Mouse (Mus musculus) liver, postnatal 0 days (tissue): Measurements from ENCODE around the gene Tnik. TPM values are rescaled to one million over a fixed set of nuclear protein-coding genes. Genes with fewer than 3 reads are reported as not detected.

ENCODE experiments used
- ATAC-seq: fragments of 200-750 bp; cut with Nextera tagmentation; 2 replicates; pipeline ENCODE4 v1.8.0; 2017; ENCODE audit warnings: mild to moderate bottlenecking, moderate library complexity
- DNase-seq: peaks from one replicate; pipeline ENCODE4 v3.0.0-alpha.2; 2016
- H3K27ac ChIP-seq: fragments of 300-500 bp; sonication (generic); 2 replicates; pipeline ENCODE4 v1.5.1; 2014; ENCODE audit warnings: antibody characterized with exemption, moderate library complexity, mild to moderate bottlenecking, low read depth
- H3K27me3 ChIP-seq: fragments of 300-500 bp; sonication (generic); 2 replicates; pipeline ENCODE4 v1.6.1; 2014; ENCODE audit warnings: low read length, control low read depth, mixed read lengths; ENCODE audit not compliant: insufficient read depth
- H3K36me3 ChIP-seq: fragments of 300-500 bp; sonication (generic); replicated peaks from 2 replicates; pipeline ENCODE4 v1.6.1; 2014; ENCODE audit warnings: mild to moderate bottlenecking, control low read depth, low read length, moderate library complexity, mixed read lengths; ENCODE audit not compliant: insufficient read depth
- H3K4me1 ChIP-seq: fragments of 300-500 bp; sonication (generic); 2 replicates; pipeline ENCODE4 v1.6.1; 2014; ENCODE audit warnings: antibody characterized with exemption, mild to moderate bottlenecking, control low read depth; ENCODE audit not compliant: insufficient read depth
- H3K4me2 ChIP-seq: fragments of 300-500 bp; sonication (generic); 2 replicates; pipeline ENCODE4 v1.6.1; 2014; ENCODE audit warnings: low read depth, mild to moderate bottlenecking, low read length, moderate library complexity, mixed read lengths
- H3K4me3 ChIP-seq: fragments of 300-500 bp; sonication (generic); 2 replicates; pipeline ENCODE4 v1.5.1; 2014; ENCODE audit warnings: low read depth, low read length
- H3K9ac ChIP-seq: fragments of 300-500 bp; sonication (generic); replicated peaks from 2 replicates; pipeline ENCODE4 v1.6.1; 2014; ENCODE audit warnings: mild to moderate bottlenecking, moderate library complexity
- H3K9me3 ChIP-seq: fragments of 300-500 bp; sonication (generic); 2 replicates; pipeline ENCODE4 v1.6.1; 2016; ENCODE audit warnings: mild to moderate bottlenecking, control low read depth, low read length, mixed read lengths
- CTCF ChIP-seq: sonication (generic); IDR thresholded peaks from 2 replicates; pipeline ENCODE4 v1.5.1; 2016; ENCODE audit warnings: antibody characterized with exemption, low read depth
- EP300 ChIP-seq: IDR thresholded peaks from 2 replicates; pipeline ENCODE4 v1.6.1; 2016; ENCODE audit warnings: antibody characterized with exemption, low read depth, mild to moderate bottlenecking
- WGBS: fragments of 180-500 bp; shearing (Covaris S2); extraction: QIAGEN DNeasy Blood & Tissue Kit; methylation state at CpG from one replicate; pipeline ENCODE4 v1.1.7; 2014; ENCODE audit not compliant: insufficient replicate concordance; 5-methylcytosine and 5-hydroxymethylcytosine counted together
- polyA plus RNA-seq: library from polyadenylated mRNA; unstranded; fragments of >200 nt; fragmentation: Nextera tagmentation; extraction: Ambion mirVana; gene quantifications from 2 replicates; pipeline ENCODE4 v1.2.1, GENCODE M21; 2015

Tnik gene
- polyA plus RNA-seq, 1 experiment from 2014 or later: 1.0 TPM

DNA sequence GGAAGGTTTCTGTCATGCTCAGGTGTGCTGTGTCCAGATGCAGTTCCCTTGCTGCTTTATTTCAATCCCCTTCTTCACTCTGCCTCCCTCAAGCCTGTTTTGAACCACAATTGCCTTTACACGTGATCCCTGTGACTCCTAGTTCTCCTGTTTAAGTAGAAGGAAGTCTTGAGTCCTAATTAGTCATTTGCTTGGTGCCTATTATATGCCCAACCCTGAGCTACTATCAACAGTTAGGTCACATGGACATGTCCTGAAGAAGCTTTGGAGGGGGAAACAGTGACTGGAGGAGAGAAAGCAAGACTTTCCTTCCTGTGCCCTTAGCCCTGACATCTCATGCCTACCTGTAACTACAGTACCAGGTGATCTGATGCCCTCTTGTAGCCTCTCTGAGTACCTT lies 210.4 kb downstream of the Tnik start:
- WGBS: 45% methylated on average over 1 of the region's 1 CpGs
- Histone ChIP-seq H3K36me3 (no peaks in the 10 kb centered on the region), H3K4me3 (no peak overlapping the region), H3K9me3 (no peaks in the 10 kb centered on the region), H3K27ac (no peak overlapping the region), H3K9ac (no peak overlapping the region), H3K27me3 (no peaks in the 10 kb centered on the region), H3K4me1 (no peaks in the 10 kb centered on the region), H3K4me2 (no peak overlapping the region)
- ATAC-seq: no peak
- no peak for TF ChIP-seq CTCF
- TF ChIP-seq EP300: no peak
- no peak for DNase-seq

DNA sequence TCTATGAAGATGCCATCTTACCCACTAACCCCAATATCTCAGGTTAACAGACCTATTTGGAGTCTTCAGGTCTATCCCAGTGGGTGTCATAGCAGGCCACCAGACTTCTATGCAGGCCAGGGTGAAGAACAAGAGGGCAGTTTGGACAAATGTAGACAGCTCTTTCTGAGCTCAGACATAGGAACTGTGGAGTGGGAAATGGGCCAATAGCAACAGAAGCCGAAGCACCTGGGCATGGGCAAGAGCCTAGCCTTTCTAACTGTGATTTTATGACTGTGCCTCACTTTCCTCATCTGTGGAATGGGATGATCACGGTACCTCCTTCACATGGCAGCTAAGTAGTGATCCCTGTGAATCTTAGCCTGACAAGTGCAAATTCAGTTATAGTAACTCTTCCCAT lies 214.4 kb downstream of the Tnik start:
- Histone ChIP-seq H3K36me3 (no peaks in the 10 kb centered on the region), H3K9ac (no peak overlapping the region), H3K9me3 (no peaks in the 10 kb centered on the region), H3K27me3 (no peaks in the 10 kb centered on the region), H3K27ac (no peak overlapping the region), H3K4me1 (no peaks in the 10 kb centered on the region), H3K4me2 (no peak overlapping the region), H3K4me3 (no peak overlapping the region)
- ATAC-seq (no peak), DNase-seq (no peak)
- 82% methylated on average over 2 of the region's 2 CpGs for WGBS
- TF ChIP-seq EP300: no peak
- TF ChIP-seq CTCF: no peak

DNA sequence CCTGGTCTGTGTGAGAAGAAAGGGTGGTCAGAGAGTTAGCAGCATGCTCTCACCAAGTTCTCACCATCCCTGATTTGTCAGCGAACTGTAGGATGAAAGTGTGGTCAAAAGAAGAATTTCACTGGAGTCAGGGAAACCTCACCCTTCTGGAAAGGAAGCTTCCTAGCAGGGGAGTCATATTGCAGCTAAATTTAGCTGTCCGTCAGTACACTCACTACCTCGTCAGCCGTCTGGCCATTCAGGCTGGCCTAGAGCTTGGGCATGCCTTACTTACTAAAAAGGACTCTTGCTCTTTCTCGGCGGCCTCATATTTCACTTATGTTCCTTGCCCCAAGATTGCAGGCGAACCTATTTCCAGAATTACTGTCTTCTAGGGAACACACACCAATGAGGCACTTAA lies 222.7 kb downstream of the Tnik start:
- no peak overlapping the region for H3K27ac ChIP-seq
- TF ChIP-seq CTCF (no peak), EP300 (no peak)
- H3K9me3 ChIP-seq: no peaks in the 10 kb centered on the region
- H3K36me3 ChIP-seq: no peaks in the 10 kb centered on the region
- H3K9ac ChIP-seq: no peak overlapping the region
- no peak overlapping the region for H3K4me2 ChIP-seq
- ATAC-seq (no peak), DNase-seq (no peak)
- no peaks in the 10 kb centered on the region for H3K4me1 ChIP-seq
- H3K4me3 ChIP-seq: no peak overlapping the region
- WGBS: 75% methylated on average over 7 of the region's 7 CpGs
- no peaks in the 10 kb centered on the region for H3K27me3 ChIP-seq

DNA sequence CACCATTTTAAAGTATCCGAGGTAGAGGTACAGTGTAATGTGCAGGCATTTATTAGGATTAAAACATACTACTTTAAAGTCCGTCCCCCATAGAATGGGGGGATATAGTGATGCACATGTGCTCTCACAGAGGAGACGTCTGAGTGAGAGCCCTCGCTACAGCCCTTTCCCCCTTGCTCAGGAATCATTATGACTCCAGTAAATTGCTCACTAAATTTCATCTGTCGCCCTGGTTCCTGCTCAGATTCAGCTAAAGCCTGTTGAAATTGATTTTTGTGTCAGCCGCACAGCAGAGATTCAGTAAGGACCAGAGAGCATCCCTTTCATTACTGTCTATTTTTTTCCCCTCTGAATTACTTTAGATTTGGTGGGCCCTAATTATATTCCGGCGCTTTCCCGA lies 224.4 kb downstream of the Tnik start:
- no peak overlapping the region for H3K27ac ChIP-seq
- H3K27me3 ChIP-seq: no peaks in the 10 kb centered on the region
- ATAC-seq: no peak
- TF ChIP-seq CTCF: no peak
- TF ChIP-seq EP300: no peak
- H3K9ac ChIP-seq: no peak overlapping the region
- H3K4me1 ChIP-seq: no peaks in the 10 kb centered on the region
- 78% methylated on average over 9 of the region's 9 CpGs for WGBS
- no peaks in the 10 kb centered on the region for H3K36me3 ChIP-seq
- H3K9me3 ChIP-seq: no peaks in the 10 kb centered on the region
- no peak overlapping the region for H3K4me2 ChIP-seq
- no peak overlapping the region for H3K4me3 ChIP-seq
- no peak for DNase-seq

DNA sequence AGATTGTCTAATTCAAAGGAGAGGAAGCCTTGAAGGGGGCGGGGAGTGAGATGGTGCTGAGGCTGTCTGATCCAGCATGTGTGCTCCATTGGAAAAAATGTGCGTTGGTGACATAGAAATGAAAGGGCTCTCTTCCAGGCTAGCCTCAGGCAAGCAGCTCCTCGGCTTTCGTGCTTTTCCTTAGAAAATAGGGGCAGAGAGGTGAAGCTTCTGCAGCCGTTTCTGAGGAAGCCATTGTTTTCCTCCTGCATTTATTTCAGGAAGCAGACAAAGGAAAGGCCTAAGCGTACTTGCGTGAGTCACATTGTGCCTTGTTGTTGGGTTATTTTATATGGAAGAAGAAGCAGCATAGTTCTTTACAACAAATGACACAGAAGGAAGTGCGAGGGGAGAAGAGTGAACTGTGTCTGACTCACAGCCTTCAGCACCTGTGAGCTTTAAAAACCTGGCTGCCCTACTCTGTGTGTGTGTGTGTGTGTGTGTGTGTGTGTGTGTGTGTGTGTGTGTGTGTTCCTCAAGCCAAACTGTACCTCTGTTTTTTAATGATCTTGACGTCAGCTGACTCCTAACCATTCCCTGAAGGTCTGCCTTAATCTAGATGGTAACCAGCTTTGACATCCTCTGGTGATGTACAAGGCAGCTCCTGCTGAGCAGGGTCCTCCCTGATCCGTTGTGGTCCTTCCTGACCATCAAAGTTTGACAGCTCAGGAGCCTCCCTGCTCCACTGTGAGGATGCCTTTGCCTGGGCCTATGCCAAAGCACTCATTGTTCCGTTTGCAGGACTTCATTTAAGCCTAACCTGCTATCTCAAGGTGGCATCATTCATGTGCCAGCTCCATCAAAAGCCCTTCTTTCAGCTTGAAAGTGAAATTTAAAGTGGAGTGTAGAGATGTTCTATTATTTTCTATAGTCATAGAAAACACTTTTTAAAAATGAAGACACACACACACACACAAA lies 228.3 kb downstream of the Tnik start:
- Histone ChIP-seq H3K27ac (no peak overlapping the region), H3K4me2 (no peak overlapping the region), H3K9me3 (no peaks in the 10 kb centered on the region), H3K27me3 (no peaks in the 10 kb centered on the region), H3K4me1 (no peaks in the 10 kb centered on the region), H3K4me3 (no peak overlapping the region), H3K9ac (no peak overlapping the region), H3K36me3 (no peaks in the 10 kb centered on the region)
- 54% methylated on average over 11 of the region's 11 CpGs for WGBS
- ATAC-seq (no peak), DNase-seq (no peak)
- TF ChIP-seq EP300 (no peak), CTCF (no peak)

DNA sequence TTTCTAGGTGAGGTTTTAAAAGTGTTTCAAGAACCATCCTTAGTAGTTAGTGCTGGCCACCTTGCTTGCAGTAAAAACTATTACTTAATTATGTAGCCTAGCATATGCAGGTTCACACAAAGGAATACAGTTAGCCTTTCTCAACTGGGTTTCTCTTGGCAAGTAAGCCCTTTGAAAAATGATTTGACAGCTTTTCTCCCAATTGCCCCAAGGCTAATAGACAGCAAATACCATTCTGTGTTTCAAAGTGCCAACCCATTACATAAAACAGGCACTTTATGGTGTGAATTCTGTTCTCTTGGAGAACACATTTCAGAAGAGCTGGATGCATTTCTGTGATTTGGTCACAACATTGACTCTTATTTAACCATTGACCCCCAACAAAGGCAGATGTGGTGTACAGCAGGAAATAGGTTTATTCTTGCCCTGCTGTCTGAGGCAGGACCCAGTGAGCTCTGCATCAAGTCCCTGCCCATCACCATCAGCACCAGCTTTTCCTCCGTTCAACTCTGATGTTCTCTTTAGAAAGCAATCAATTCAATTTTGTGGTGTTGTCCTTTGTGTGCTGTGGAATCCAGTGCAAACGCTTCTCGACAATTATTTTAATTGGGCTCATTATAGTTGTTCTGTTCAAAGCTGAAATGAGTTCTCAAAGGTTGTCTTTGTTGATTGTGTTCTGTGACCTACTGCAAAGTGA lies 233.9 kb downstream of the Tnik start:
- Histone ChIP-seq H3K27ac (no peak overlapping the region), H3K36me3 (no peaks in the 10 kb centered on the region), H3K27me3 (no peaks in the 10 kb centered on the region), H3K4me1 (no peaks in the 10 kb centered on the region), H3K9me3 (no peaks in the 10 kb centered on the region), H3K4me2 (no peak overlapping the region), H3K4me3 (no peak overlapping the region), H3K9ac (no peak overlapping the region)
- no peak for ATAC-seq
- 79% methylated on average over 3 of the region's 3 CpGs for WGBS
- DNase-seq: no peak
- TF ChIP-seq CTCF: no peak
- no peak for TF ChIP-seq EP300
